In the genomic region with DNA sequence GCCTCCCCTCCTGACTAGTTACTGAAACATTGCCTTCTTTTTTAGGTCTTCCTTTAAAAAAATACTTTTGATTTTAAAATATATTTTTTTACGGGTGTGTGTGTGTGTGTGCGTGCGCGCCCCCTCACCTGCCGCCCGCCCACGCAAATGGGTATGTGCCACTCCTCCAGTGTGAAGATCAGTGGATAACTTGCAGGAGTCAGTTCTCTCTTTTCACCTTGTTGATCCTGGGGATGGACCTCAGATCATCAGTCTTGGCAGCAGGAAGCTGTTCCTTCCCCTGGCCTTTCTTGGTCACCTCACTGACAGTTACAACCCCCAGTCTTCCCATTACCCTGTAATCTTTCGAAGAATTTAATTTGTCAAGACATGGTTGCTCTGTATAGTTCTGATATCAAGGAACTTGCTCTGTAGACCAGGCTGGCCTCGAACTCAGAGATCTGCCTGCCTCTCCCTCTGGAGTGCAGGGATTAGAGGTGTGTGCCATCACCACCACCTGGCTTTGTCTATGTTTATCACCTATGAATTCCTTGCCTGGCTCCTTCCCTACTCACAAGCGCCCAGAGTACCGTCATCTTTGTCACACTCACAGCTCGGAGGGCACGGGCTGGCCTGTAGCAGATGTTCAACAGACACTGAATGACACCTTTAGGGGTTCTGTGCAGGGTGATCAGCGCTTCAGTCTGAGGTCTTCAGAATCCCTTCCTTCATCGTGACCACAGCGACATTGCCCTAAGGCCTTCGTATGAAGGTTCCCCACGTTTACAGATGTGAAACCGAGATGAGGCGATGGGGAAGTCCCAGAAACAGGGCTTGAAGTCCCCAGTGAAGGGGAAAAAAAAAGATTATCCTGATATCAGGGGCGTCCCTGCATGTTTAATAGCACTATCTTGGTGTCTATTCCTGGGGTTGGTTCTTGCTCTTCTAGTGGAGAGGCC, we compare ENCODE assay signal across 9 mouse cellular contexts. TPM values are rescaled to one million over a fixed set of nuclear protein-coding genes. Genes with fewer than 3 reads are reported as not detected.
DNase-seq lines count a peak whose midpoint lies in the region; ATAC-seq and TF ChIP-seq lines count a peak whose summit lies in the region.
"Had no signal": no experiment of that assay in that cellular context is flagged by ENCODE, and none has a peak within 500 bp of the region (broad histone marks: within the 10 kb centered on the region; RNA-seq: fewer than 3 reads in every experiment).

No protein-coding gene starts in this region.

- H3K4me2 ChIP-seq in heart, embryonic 11.5 days = peak overlapping the region; percentile 84
- H3K4me2 ChIP-seq in midbrain, embryonic 12.5 days (replicated peaks) = peak overlapping the region; percentile 56
- no peak overlapping the region for H3K4me2 ChIP-seq in midbrain, postnatal 0 days (ENCODE audit: low read depth, low read length, poor library complexity, severe bottlenecking)
- H3K4me2 ChIP-seq in limb, embryonic 12.5 days = peak overlapping the region; percentile 64; the same call in 1 of the 2 replicates

- 0 out of 2 replicates have a peak, but pooled peaks cover 2% of the 10 kb centered on the region for H3K9me3 ChIP-seq in heart, embryonic 11.5 days (replicated peaks; ENCODE audit: control insufficient read depth, low read length)
- H3K9me3 ChIP-seq in midbrain, embryonic 12.5 days = no peaks in the 10 kb centered on the region
- H3K9me3 ChIP-seq in midbrain, postnatal 0 days (ENCODE audit: low read length) = no peaks in the 10 kb centered on the region
- no peaks in the 10 kb centered on the region; the same call in 1 of the 2 replicates for H3K9me3 ChIP-seq in limb, embryonic 12.5 days

- H3K36me3 ChIP-seq in heart, embryonic 11.5 days (ENCODE audit: control insufficient read depth, insufficient read depth, low read length) = no peaks in the 10 kb centered on the region
- no peaks in the 10 kb centered on the region for H3K36me3 ChIP-seq in midbrain, embryonic 12.5 days
- H3K36me3 ChIP-seq in midbrain, postnatal 0 days (ENCODE audit: insufficient read depth, low read length) = no peaks in the 10 kb centered on the region
- no peaks in the 10 kb centered on the region for H3K36me3 ChIP-seq in limb, embryonic 12.5 days
- no peaks in the 10 kb centered on the region for H3K36me3 ChIP-seq in splenic B cell, adult 2 months (ENCODE audit: control insufficient read depth, insufficient read depth, low read length, poor library complexity, severe bottlenecking)

- DNase-seq in heart, adult 9 months (ENCODE audit: low spot score in 2 of 2) = no peak
- DNase-seq in midbrain, postnatal 0 days (ENCODE audit: low spot score) = no peak
- peak; percentile 94 for DNase-seq in splenic B cell, adult 2 months (ENCODE audit: low read depth, low spot score)
- DNase-seq in left cerebral cortex, adult 9 months (ENCODE audit: low spot score in 2 of 2) = no peak
- no peak for DNase-seq in embryo, embryonic 10 days (ENCODE audit: low spot score)

- peak overlapping the region; percentile 59; the same call in 1 of the 2 replicates for H3K9ac ChIP-seq in heart, embryonic 11.5 days (ENCODE audit: low read depth, low read length)
- H3K9ac ChIP-seq in midbrain, embryonic 12.5 days (replicated peaks) = no peak overlapping the region
- no peak overlapping the region for H3K9ac ChIP-seq in midbrain, postnatal 0 days (replicated peaks; ENCODE audit: low read length, poor library complexity, severe bottlenecking)
- H3K9ac ChIP-seq in limb, embryonic 12.5 days (replicated peaks) = no peak overlapping the region

- H3K27ac ChIP-seq in heart, embryonic 11.5 days (ENCODE audit: low read depth, low read length) = peak overlapping the region; percentile 95
- no peak overlapping the region for H3K27ac ChIP-seq in midbrain, embryonic 12.5 days (replicated peaks)
- no peak overlapping the region for H3K27ac ChIP-seq in midbrain, postnatal 0 days (ENCODE audit: low read depth, low read length)
- no peak overlapping the region for H3K27ac ChIP-seq in limb, embryonic 12.5 days

- H3K27me3 ChIP-seq in heart, embryonic 11.5 days (ENCODE audit: control insufficient read depth, insufficient read depth, low read length) = no peaks in the 10 kb centered on the region
- H3K27me3 ChIP-seq in midbrain, embryonic 12.5 days = peaks cover 13% of the 10 kb centered on the region; the same call in 1 of the 2 replicates
- H3K27me3 ChIP-seq in midbrain, postnatal 0 days (ENCODE audit: insufficient read depth, low read length) = no peaks in the 10 kb centered on the region
- H3K27me3 ChIP-seq in limb, embryonic 12.5 days = peaks cover 17% of the 10 kb centered on the region; the same call in 1 of the 2 replicates
- no peaks in the 10 kb centered on the region for H3K27me3 ChIP-seq in splenic B cell, adult 2 months (ENCODE audit: control insufficient read depth, insufficient read depth, low read length, poor library complexity, severe bottlenecking)

- H3K4me1 ChIP-seq in heart, embryonic 11.5 days (ENCODE audit: control insufficient read depth, insufficient read depth, low read length) = peaks cover 24% of the 10 kb centered on the region
- H3K4me1 ChIP-seq in midbrain, embryonic 12.5 days = peaks cover 21% of the 10 kb centered on the region
- peaks cover 5% of the 10 kb centered on the region for H3K4me1 ChIP-seq in midbrain, postnatal 0 days (ENCODE audit: insufficient read depth, low read length)
- peaks cover 19% of the 10 kb centered on the region for H3K4me1 ChIP-seq in limb, embryonic 12.5 days (replicated peaks)

- no peak for ATAC-seq in heart, embryonic 11.5 days (replicated peaks; ENCODE audit: insufficient number of reproducible peaks, low FRiP score, low TSS enrichment)
- ATAC-seq in midbrain, embryonic 12.5 days (ENCODE audit: low FRiP score, low read depth) = no peak
- no peak for ATAC-seq in midbrain, postnatal 0 days (ENCODE audit: low FRiP score)
- ATAC-seq in limb, embryonic 12.5 days (ENCODE audit: insufficient number of reproducible peaks, insufficient read depth, low FRiP score, low TSS enrichment, low read depth) = no peak

- no peak overlapping the region for H3K4me3 ChIP-seq in heart, embryonic 11.5 days (ENCODE audit: low read depth, low read length)
- no peak overlapping the region for H3K4me3 ChIP-seq in midbrain, embryonic 12.5 days
- H3K4me3 ChIP-seq in midbrain, postnatal 0 days (ENCODE audit: low read depth, low read length) = no peak overlapping the region
- H3K4me3 ChIP-seq in limb, embryonic 12.5 days (replicated peaks) = no peak overlapping the region

- no peak for TF ChIP-seq CTCF in midbrain, postnatal 0 days (IDR thresholded peaks at IDR 0.05)

- 65% methylated on average over 21 of the region's 21 CpGs for WGBS in heart, embryonic 11.5 days (ENCODE audit: insufficient replicate concordance)
- WGBS in midbrain, embryonic 12.5 days = 74% methylated on average over 21 of the region's 21 CpGs
- WGBS in midbrain, postnatal 0 days = 75% methylated on average over 21 of the region's 21 CpGs
- 68% methylated on average over 21 of the region's 21 CpGs for WGBS in limb, embryonic 12.5 days

RNA-seq across cellular contexts. Expression of a gene that starts 15.7 kb away (rescaled TPM):
- polyA plus RNA-seq in heart, embryonic 11.5 days (2014; fragmentation: Nextera tagmentation; extraction: Ambion mirVana) = 0.11 and 0.17 TPM in 2 replicates
- polyA plus RNA-seq in midbrain, embryonic 12.5 days (2016; fragmentation: Nextera tagmentation; extraction: Ambion mirVana) = 0.20 TPM in 1 of 2 replicates, not detected in the other
- total RNA-seq in midbrain, postnatal 0 days (2014; rRNA removed) = 0.38 and 0.66 TPM in 2 replicates
- polyA plus RNA-seq in midbrain, postnatal 0 days (2015; fragmentation: Nextera tagmentation; extraction: Ambion mirVana) = 0.10 and 0.11 TPM in 2 replicates
- polyA plus RNA-seq in limb, embryonic 12.5 days (2016; fragmentation: Nextera tagmentation; extraction: Ambion mirVana) = 0.18 and 0.20 TPM in 2 replicates
- polyA plus RNA-seq: forebrain, embryonic 11.5 days had no signal

RNA-seq across cellular contexts. Expression of a gene that starts 19.0 kb away (rescaled TPM):
- 72.5 and 74.5 TPM in 2 replicates for polyA plus RNA-seq in heart, embryonic 11.5 days (2014; fragmentation: Nextera tagmentation; extraction: Ambion mirVana)
- polyA plus RNA-seq in midbrain, embryonic 12.5 days (2016; fragmentation: Nextera tagmentation; extraction: Ambion mirVana) = 103 and 114 TPM in 2 replicates
- 50.3 and 71.4 TPM in 2 replicates for total RNA-seq in midbrain, postnatal 0 days (2014; rRNA removed)
- 67.7 and 71.0 TPM in 2 replicates for polyA plus RNA-seq in midbrain, postnatal 0 days (2015; fragmentation: Nextera tagmentation; extraction: Ambion mirVana)
- polyA plus RNA-seq in limb, embryonic 12.5 days (2016; fragmentation: Nextera tagmentation; extraction: Ambion mirVana) = 92.3 and 105 TPM in 2 replicates

RNA-seq across cellular contexts. Expression of a gene that starts 33.8 kb away (rescaled TPM):
- polyA plus RNA-seq in heart, embryonic 11.5 days (2014; fragmentation: Nextera tagmentation; extraction: Ambion mirVana) = 17.6 and 18.9 TPM in 2 replicates
- polyA plus RNA-seq in midbrain, embryonic 12.5 days (2016; fragmentation: Nextera tagmentation; extraction: Ambion mirVana) = 19.1 and 20.6 TPM in 2 replicates
- 8.7 and 14.0 TPM in 2 replicates for total RNA-seq in midbrain, postnatal 0 days (2014; rRNA removed)
- 21.5 and 21.6 TPM in 2 replicates for polyA plus RNA-seq in midbrain, postnatal 0 days (2015; fragmentation: Nextera tagmentation; extraction: Ambion mirVana)
- polyA plus RNA-seq in limb, embryonic 12.5 days (2016; fragmentation: Nextera tagmentation; extraction: Ambion mirVana) = 28.4 TPM in 2 replicates

RNA-seq across cellular contexts. Expression of a gene that starts 34.0 kb away (rescaled TPM):
- 12.4 and 17.6 TPM in 2 replicates for polyA plus RNA-seq in heart, embryonic 11.5 days (2014; fragmentation: Nextera tagmentation; extraction: Ambion mirVana)
- 3.6 and 4.1 TPM in 2 replicates for polyA plus RNA-seq in midbrain, embryonic 12.5 days (2016; fragmentation: Nextera tagmentation; extraction: Ambion mirVana)
- total RNA-seq in midbrain, postnatal 0 days (2014; rRNA removed) = 0.52 and 1.0 TPM in 2 replicates
- polyA plus RNA-seq in midbrain, postnatal 0 days (2015; fragmentation: Nextera tagmentation; extraction: Ambion mirVana) = 1.5 and 2.0 TPM in 2 replicates
- polyA plus RNA-seq in limb, embryonic 12.5 days (2016; fragmentation: Nextera tagmentation; extraction: Ambion mirVana) = 7.1 and 9.3 TPM in 2 replicates

RNA-seq across cellular contexts. Expression of a gene that starts 43.1 kb away (rescaled TPM):
- 25.3 and 31.2 TPM in 2 replicates for polyA plus RNA-seq in heart, embryonic 11.5 days (2014; fragmentation: Nextera tagmentation; extraction: Ambion mirVana)
- polyA plus RNA-seq in midbrain, embryonic 12.5 days (2016; fragmentation: Nextera tagmentation; extraction: Ambion mirVana) = 74.6 and 79.7 TPM in 2 replicates
- total RNA-seq in midbrain, postnatal 0 days (2014; rRNA removed) = 160 and 172 TPM in 2 replicates
- 104 and 107 TPM in 2 replicates for polyA plus RNA-seq in midbrain, postnatal 0 days (2015; fragmentation: Nextera tagmentation; extraction: Ambion mirVana)
- polyA plus RNA-seq in limb, embryonic 12.5 days (2016; fragmentation: Nextera tagmentation; extraction: Ambion mirVana) = 12.4 and 12.8 TPM in 2 replicates
